Mouse (Mus musculus) CH12.LX (cell line): Measurements from ENCODE around the gene Cfap74. TPM values are rescaled to one million over a fixed set of nuclear protein-coding genes. Genes with fewer than 3 reads are reported as not detected.

Experiments used
- DNase-seq: peaks from one replicate; pipeline ENCODE4 v3.0.0-alpha.2; 2013; ENCODE audit errors: extremely low read depth
- H3K27ac ChIP-seq: 2 replicates; pipeline ENCODE4 v1.5.1; 2012; ENCODE audit warnings: low read depth, mild to moderate bottlenecking, control low read depth, moderate library complexity; ENCODE audit not compliant: insufficient read depth
- H3K27me3 ChIP-seq: replicated peaks from 2 replicates; pipeline ENCODE3; 2012; ENCODE audit warnings: inconsistent platforms
- H3K36me3 ChIP-seq, 2 experiments: replicated peaks in 1 of 2; 2 replicates each; pipeline versions ENCODE3 to v1.6.1; 2012; ENCODE audit warnings: inconsistent platforms in 1 of 2, low read length in 1 of 2, mild to moderate bottlenecking in 1 of 2, mixed read lengths in 1 of 2, moderate library complexity in 1 of 2; ENCODE audit not compliant: control insufficient read depth in 1 of 2, insufficient read depth in 1 of 2
- H3K4me1 ChIP-seq, 2 experiments: 2 replicates each; pipeline ENCODE4 v1.6.1; 2012; ENCODE audit warnings: inconsistent platforms in 1 of 2, moderate library complexity in 1 of 2; ENCODE audit not compliant: insufficient read depth in 2 of 2, control insufficient read depth in 1 of 2
- H3K4me2 ChIP-seq: 2 replicates; pipeline ENCODE4 v1.6.1; 2012; ENCODE audit warnings: low read depth, mild to moderate bottlenecking, control low read depth; ENCODE audit not compliant: poor library complexity, insufficient read depth, severe bottlenecking
- H3K4me3 ChIP-seq, 3 experiments: fragments of 150-350 bp in 1 of 3; sonication (generic) in 1 of 3; replicated peaks in 1 of 3; 2 replicates each; pipeline versions ENCODE3 to v1.5.1; 2011 to 2012; ENCODE audit warnings: low read depth in 2 of 3, low read length in 2 of 3, mild to moderate bottlenecking in 2 of 3, moderate library complexity in 2 of 3, control low read depth in 1 of 3, improper control_type of control experiment in 1 of 3, inconsistent platforms in 1 of 3, mixed read lengths in 1 of 3; ENCODE audit not compliant: poor library complexity in 1 of 3
- H3K79me2 ChIP-seq: replicated peaks from 2 replicates; pipeline ENCODE4 v1.6.1; 2012; ENCODE audit warnings: mild to moderate bottlenecking, moderate library complexity; ENCODE audit not compliant: control insufficient read depth, poor library complexity, insufficient read depth, severe bottlenecking; ENCODE audit errors: extremely low read depth
- H3K9ac ChIP-seq: 2 replicates; pipeline ENCODE4 v1.6.1; 2012; ENCODE audit warnings: low read depth, mild to moderate bottlenecking, control low read depth, moderate library complexity; ENCODE audit not compliant: insufficient read depth
- H3K9me3 ChIP-seq: replicated peaks from 2 replicates; pipeline ENCODE3; 2012; ENCODE audit warnings: low read length, inconsistent platforms, mixed read lengths
- BHLHE40 ChIP-seq: IDR thresholded peaks from 2 replicates; pipeline ENCODE4 v1.6.1; 2011; ENCODE audit warnings: mild to moderate bottlenecking, low read depth, low read length, improper control_type of control experiment
- CTCF ChIP-seq, 2 experiments: IDR thresholded peaks in 1 of 2; conservative IDR thresholded peaks in 1 of 2; 2 replicates each; pipeline ENCODE4 v1.5.1; 2011 to 2012; ENCODE audit warnings: low read depth in 2 of 2, low read length in 2 of 2, improper control_type of control experiment in 1 of 2, inconsistent platforms in 1 of 2, mild to moderate bottlenecking in 1 of 2, moderate library complexity in 1 of 2
- E2F4 ChIP-seq: IDR thresholded peaks from 2 replicates; pipeline ENCODE4 v1.6.1; 2011; ENCODE audit warnings: low read depth, low read length, improper control_type of control experiment; ENCODE audit not compliant: insufficient replicate concordance
- ETS1 ChIP-seq: conservative IDR thresholded peaks from 2 replicates; pipeline ENCODE4 v1.6.1; 2012; ENCODE audit warnings: low read depth, mild to moderate bottlenecking, inconsistent platforms, low read length, improper control_type of control experiment, moderate library complexity
- GABPA ChIP-seq: IDR thresholded peaks from 2 replicates; pipeline ENCODE4 v1.6.1; 2012; ENCODE audit warnings: low read depth, low read length, improper control_type of control experiment, inconsistent platforms; ENCODE audit not compliant: insufficient replicate concordance
- HCFC1 ChIP-seq: IDR thresholded peaks from 2 replicates; pipeline ENCODE4 v1.6.1; 2012; ENCODE audit warnings: low read depth, mild to moderate bottlenecking, inconsistent platforms, low read length, improper control_type of control experiment
- IRF4 ChIP-seq: IDR thresholded peaks from 2 replicates; pipeline ENCODE4 v1.6.1; 2014; ENCODE audit warnings: low read depth, mild to moderate bottlenecking, inconsistent platforms, low read length, improper control_type of control experiment
- JUN ChIP-seq: IDR thresholded peaks from 2 replicates; pipeline ENCODE4 v1.6.1; 2011; ENCODE audit warnings: low read depth, mild to moderate bottlenecking, low read length, improper control_type of control experiment, moderate library complexity; ENCODE audit not compliant: insufficient read depth
- KAT2A ChIP-seq: IDR thresholded peaks from 2 replicates; pipeline ENCODE4 v1.6.1; 2012; ENCODE audit warnings: low read length, improper control_type of control experiment, inconsistent platforms; ENCODE audit not compliant: insufficient replicate concordance
- MAX ChIP-seq: IDR thresholded peaks from 2 replicates; pipeline ENCODE4 v1.6.1; 2011; ENCODE audit warnings: low read length, improper control_type of control experiment
- MAZ ChIP-seq: IDR thresholded peaks from 2 replicates; pipeline ENCODE4 v1.6.1; 2012; ENCODE audit warnings: low read depth, mild to moderate bottlenecking, inconsistent platforms, low read length, improper control_type of control experiment, moderate library complexity
- MEF2A ChIP-seq: IDR thresholded peaks from 2 replicates; pipeline ENCODE4 v1.6.1; 2014; ENCODE audit warnings: low read depth, mild to moderate bottlenecking, inconsistent platforms, low read length, improper control_type of control experiment, borderline replicate concordance
- MXI1 ChIP-seq: IDR thresholded peaks from 2 replicates; pipeline ENCODE4 v1.6.1; 2011; ENCODE audit warnings: mild to moderate bottlenecking, low read depth, low read length, improper control_type of control experiment
- MYC ChIP-seq: IDR thresholded peaks from 2 replicates; pipeline ENCODE4 v1.6.1; 2011; ENCODE audit warnings: low read depth, mild to moderate bottlenecking, improper control_type of control experiment, low read length
- NELFE ChIP-seq: IDR thresholded peaks from 2 replicates; pipeline ENCODE4 v1.6.1; 2011; ENCODE audit warnings: low read depth, low read length, improper control_type of control experiment
- NRF1 ChIP-seq: IDR thresholded peaks from 2 replicates; pipeline ENCODE4 v1.6.1; 2014; ENCODE audit warnings: low read depth, mild to moderate bottlenecking, inconsistent platforms, low read length, improper control_type of control experiment, moderate library complexity
- PAX5 ChIP-seq: IDR thresholded peaks from 2 replicates; pipeline ENCODE4 v1.6.1; 2012; ENCODE audit warnings: low read length, inconsistent platforms, mixed read lengths
- POLR2AphosphoS2 ChIP-seq: IDR thresholded peaks from 2 replicates; pipeline ENCODE4 v1.6.1; 2011; ENCODE audit warnings: low read depth, low read length, improper control_type of control experiment
- RAD21 ChIP-seq: IDR thresholded peaks from 2 replicates; pipeline ENCODE4 v1.6.1; 2011; ENCODE audit warnings: low read depth, mild to moderate bottlenecking, low read length, improper control_type of control experiment, moderate library complexity
- TCF12 ChIP-seq: IDR thresholded peaks from 2 replicates; pipeline ENCODE4 v1.6.1; 2014; ENCODE audit warnings: low read depth, mild to moderate bottlenecking, inconsistent platforms, low read length, improper control_type of control experiment
- USF2 ChIP-seq: conservative IDR thresholded peaks from 2 replicates; pipeline ENCODE4 v1.6.1; 2011; ENCODE audit warnings: low read depth, low read length, improper control_type of control experiment
- ZKSCAN1 ChIP-seq: IDR thresholded peaks from 2 replicates; pipeline ENCODE4 v1.6.1; 2012; ENCODE audit warnings: low read depth, inconsistent platforms, low read length, improper control_type of control experiment, borderline replicate concordance
- dilution Hi-C: fragments of 300-500 bp; cut with MboI; formaldehyde crosslinking; loops from 2 replicates; pipeline ENCODE4 v1.14.3; 2020; ENCODE audit warnings: low sequenced_read_pairs; ENCODE audit not compliant: extremely low pct_unique_long_range_greater_than_20kb, extremely low pct_ligation_motif_present
- in situ Hi-C: fragments of 300-500 bp; cut with MboI; formaldehyde crosslinking; loops from 3 replicates; pipeline ENCODE4 v1.14.3; 2019; ENCODE audit warnings: low sequenced_read_pairs, low pct_ligation_motif_present, low pct_unique_long_range_greater_than_20kb, mixed read lengths
- polyA plus RNA-seq: library from polyadenylated mRNA; unstranded; fragments of >175 nt; gene quantifications from 2 replicates; pipeline ENCODE4 v1.2.1, GENCODE M21; 2012; ENCODE audit warnings: low read depth; ENCODE audit not compliant: insufficient read length
- total RNA-seq, 2 experiments: library from RNA; depleted of rRNA; stranded (reverse); fragments of 300-350 nt in 1 of 2; fragments of >200 nt in 1 of 2; gene quantifications; 2 replicates each; pipeline ENCODE4 v1.2.3; 2012 to 2014

Gene Cfap74
- total and polyA plus RNA-seq, 3 experiments = 4.7 to 8.5 (median 5.2) TPM

- no peak within 1 kb of the TSS for H3K4me3 ChIP-seq
- TF ChIP-seq RAD21 (no peak), BHLHE40 (no peak), E2F4 (no peak), TCF12 (no peak), IRF4 (no peak), ETS1 (no peak), MAX (no peak), GABPA (no peak), NELFE (no peak), MEF2A (no peak)
- no peak within 1 kb of the TSS for H3K4me2 ChIP-seq
- no peaks in the 10 kb centered on the region for H3K79me2 ChIP-seq
- peaks cover 26% of the 10 kb centered on the region for H3K27me3 ChIP-seq
- no peaks in the 10 kb centered on the region for H3K36me3 ChIP-seq
- dilution Hi-C loops (no loop called here), in situ Hi-C loops (no loop called here)
- peaks cover 4% of the 10 kb centered on the region for H3K9me3 ChIP-seq
- peaks cover 0 to 6% of the 10 kb centered on the region in 2 experiments; a peak in 2 of 4 replicates for H3K4me1 ChIP-seq
- H3K9ac ChIP-seq = no peak within 1 kb of the TSS
- no peak within 1 kb of the TSS for H3K27ac ChIP-seq
- DNase-seq = no peak
Measured at GRCm38 (mm10) chr4:155468952-155469351, 60.0 kb downstream of the Cfap74 start, which contains the start of gene Tmem52. TSS of gene Tmem52 (plus strand) at chr4:155469114.

DNA sequence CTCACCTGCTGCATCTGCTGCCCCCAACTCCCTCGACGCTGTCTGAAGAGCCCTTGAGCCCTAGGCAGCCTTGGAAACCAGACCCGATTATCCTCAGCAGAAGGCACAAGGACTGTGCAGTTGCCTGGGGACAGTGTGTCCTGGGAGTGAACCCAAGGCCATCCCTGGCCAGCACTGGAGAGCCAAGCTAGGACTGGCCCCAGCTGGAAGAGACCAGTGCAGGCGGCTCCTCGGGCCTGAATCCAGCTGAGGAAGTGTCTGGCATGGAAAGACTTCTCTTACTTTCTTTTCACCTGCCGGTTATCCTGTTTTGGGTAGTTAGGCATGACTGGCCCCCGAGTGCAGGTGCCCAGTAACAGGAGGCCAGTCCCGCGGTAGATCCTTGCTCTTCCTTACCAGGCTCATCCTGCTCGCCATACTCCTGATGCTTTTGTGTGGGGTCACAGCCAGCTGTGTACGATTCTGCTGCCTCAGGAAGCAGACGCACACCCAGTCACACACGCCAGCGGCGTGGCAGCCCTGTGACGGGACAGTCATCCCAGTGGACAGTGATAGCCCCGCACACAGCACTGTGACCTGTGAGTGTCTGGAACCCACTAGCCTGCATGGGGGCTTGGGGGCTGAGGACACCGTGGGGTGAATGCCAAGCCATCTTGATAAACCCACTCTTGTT lies 60.7 kb downstream of the Cfap74 start:
- H3K4me2 ChIP-seq = no peak overlapping the region
- dilution Hi-C loops = no loop called here
- peaks cover 4% of the 10 kb centered on the region for H3K9me3 ChIP-seq
- H3K9ac ChIP-seq = no peak overlapping the region
- H3K27ac ChIP-seq = no peak overlapping the region
- H3K4me1 ChIP-seq = peaks cover 0 to 6% of the 10 kb centered on the region in 2 experiments; a peak in 2 of 4 replicates
- H3K4me3 ChIP-seq = no peak overlapping the region
- H3K36me3 ChIP-seq = no peaks in the 10 kb centered on the region
- TF ChIP-seq NRF1 (no peak), CTCF (conservative IDR thresholded peaks at IDR 0.05 in 1 of 2, IDR thresholded peaks at IDR 0.05 in 1 of 2; ENCODE audit: low read depth in 2 of 2, low read length in 2 of 2) (no peak), MXI1 (no peak), ZKSCAN1 (no peak), HCFC1 (no peak), MAX (no peak), MAZ (no peak), BHLHE40 (no peak), ETS1 (no peak), PAX5 (no peak), JUN (no peak), E2F4 (no peak), KAT2A (no peak), POLR2AphosphoS2 (no peak), MYC (no peak), USF2 (no peak)
- no peaks in the 10 kb centered on the region for H3K79me2 ChIP-seq
- no peak for DNase-seq
- in situ Hi-C loops = no loop called here
- peaks cover 26% of the 10 kb centered on the region for H3K27me3 ChIP-seq
